Mouse (Mus musculus) monocyte, adult 2 months (primary cell): ENCODE measurements around the gene Pepd.

Source experiments
- DNase-seq, 2 experiments: peaks; one replicate each; pipeline ENCODE4 v3.0.0; 2022; ENCODE audit warnings: low spot score in 2 of 2, low read depth in 1 of 2

Gene Pepd

GRCm38 (mm10) chr7:34911919-34912897 lies at the start of gene Pepd:
Gene Pepd, plus strand, starts transcription at chr7:34912379.
- peak; percentile 42 to 71 for DNase-seq

- DNase-seq: no peak
Observed at GRCm38 (mm10) chr7:34867289-34867688, 44.9 kb upstream of the Pepd start.

- no peak for DNase-seq
Observed at GRCm38 (mm10) chr7:34869693-34870092, 42.5 kb upstream of the Pepd start.

GRCm38 (mm10) chr7:34876787-34877186 lies 35.4 kb upstream of the Pepd start:
- no peak for DNase-seq

- no peak for DNase-seq
Observed at GRCm38 (mm10) chr7:34877820-34878219, 34.4 kb upstream of the Pepd start.

- no peak for DNase-seq
Observed at GRCm38 (mm10) chr7:34888441-34888840, 23.7 kb upstream of the Pepd start.

GRCm38 (mm10) chr7:34888891-34889290 lies 23.3 kb upstream of the Pepd start:
- DNase-seq: no peak

- DNase-seq: no peak
Observed at GRCm38 (mm10) chr7:34892845-34893244, 19.3 kb upstream of the Pepd start.

- DNase-seq: no peak
Observed at GRCm38 (mm10) chr7:34896461-34896860, 15.7 kb upstream of the Pepd start.

- no peak for DNase-seq
Observed at GRCm38 (mm10) chr7:34897058-34897457, 15.1 kb upstream of the Pepd start.

- no peak for DNase-seq
Observed at GRCm38 (mm10) chr7:34910096-34911066, 1.8 kb upstream of the Pepd start.

- DNase-seq: no peak
Observed at GRCm38 (mm10) chr7:34913956-34914355, 1.8 kb downstream of the Pepd start.

- DNase-seq: no peak
Observed at GRCm38 (mm10) chr7:34915555-34915954, 3.4 kb downstream of the Pepd start.

GRCm38 (mm10) chr7:34917558-34917957 lies 5.4 kb downstream of the Pepd start:
- DNase-seq: no peak

- DNase-seq: no peak
Observed at GRCm38 (mm10) chr7:34917998-34918397, 5.8 kb downstream of the Pepd start.

GRCm38 (mm10) chr7:34918416-34918815 lies 6.2 kb downstream of the Pepd start:
- DNase-seq: peak; percentile 68 to 82

GRCm38 (mm10) chr7:34919054-34919453 lies 6.9 kb downstream of the Pepd start:
- no peak for DNase-seq

- peak in 1 of 2 experiments; percentile 22 for DNase-seq
Observed at GRCm38 (mm10) chr7:34919809-34920208, 7.6 kb downstream of the Pepd start.

- DNase-seq: no peak
Observed at GRCm38 (mm10) chr7:34925208-34925607, 13.0 kb downstream of the Pepd start.

- no peak for DNase-seq
Observed at GRCm38 (mm10) chr7:34925956-34926355, 13.8 kb downstream of the Pepd start.

GRCm38 (mm10) chr7:34929614-34930262 lies 17.6 kb downstream of the Pepd start:
- DNase-seq: no peak
